Mouse (Mus musculus): ENCODE measurements around the gene Tmtc2.

The Tmtc2 gene

DNA sequence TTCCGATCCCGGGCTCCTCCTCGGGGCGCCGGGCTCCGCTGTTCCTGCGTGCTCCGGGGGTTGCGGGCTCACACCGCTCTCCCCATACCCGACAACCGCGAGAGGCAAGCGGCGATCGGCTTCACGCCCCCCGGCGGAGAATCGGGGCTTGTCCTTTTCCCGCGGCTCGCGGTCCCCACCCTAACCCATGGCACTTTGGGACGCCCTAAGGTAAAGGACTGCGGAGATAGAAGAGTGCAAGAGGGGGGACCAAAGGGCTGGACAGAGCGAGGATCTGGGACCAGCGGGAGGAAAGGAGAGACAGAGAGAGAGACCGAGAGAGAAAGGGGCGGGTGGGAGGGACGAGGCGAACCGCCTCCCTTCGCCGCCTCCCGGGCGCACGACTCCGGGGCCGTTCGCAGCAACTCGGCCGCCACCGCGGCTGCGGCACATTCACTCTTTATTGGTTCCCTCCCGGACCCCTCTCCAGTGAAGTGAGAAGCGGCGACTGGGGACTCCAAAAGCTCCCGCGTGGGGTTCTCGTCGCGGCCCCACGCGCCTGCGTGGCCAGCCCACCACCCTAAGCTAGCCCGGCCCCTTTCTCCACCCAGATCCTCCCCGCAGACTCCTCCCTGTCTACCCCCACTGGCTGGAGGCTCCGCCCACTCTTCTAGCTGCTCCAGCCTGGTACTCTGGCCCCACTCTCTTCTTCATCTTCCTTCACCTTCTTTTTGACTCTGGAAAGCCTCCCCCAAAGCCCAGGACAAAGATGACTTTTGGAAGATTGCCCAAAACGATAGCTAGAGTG is at the start of gene Tmtc2:
Gene Tmtc2 (minus strand): TSS at position 544 of the 787 bp plus-strand sequence.
- DNase-seq (ENCODE audit: low spot score in 2 of 2), result peak; percentile 87 to 91

DNA sequence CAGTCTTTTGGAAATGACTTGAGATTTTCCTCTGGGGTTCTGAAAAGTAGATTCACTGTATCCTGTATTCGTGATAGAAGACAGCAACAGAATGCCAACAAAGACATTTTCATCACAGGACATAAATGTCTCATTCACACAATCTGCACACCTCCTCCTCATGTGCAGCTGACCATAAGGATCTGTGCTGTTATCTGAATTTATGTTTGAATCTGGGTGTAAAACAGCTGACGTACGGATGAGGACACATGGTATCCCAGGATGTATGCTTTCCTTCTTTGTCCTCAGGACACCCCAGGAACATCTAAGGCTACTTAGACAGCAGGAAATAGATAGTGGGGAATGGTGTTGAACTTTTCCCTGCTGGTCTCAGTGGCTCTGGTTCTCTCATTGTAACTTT is 37.9 kb upstream of the Tmtc2 start:
- peak in 1 of 2 experiments; percentile 8 for DNase-seq (ENCODE audit: low spot score in 2 of 2)

DNA sequence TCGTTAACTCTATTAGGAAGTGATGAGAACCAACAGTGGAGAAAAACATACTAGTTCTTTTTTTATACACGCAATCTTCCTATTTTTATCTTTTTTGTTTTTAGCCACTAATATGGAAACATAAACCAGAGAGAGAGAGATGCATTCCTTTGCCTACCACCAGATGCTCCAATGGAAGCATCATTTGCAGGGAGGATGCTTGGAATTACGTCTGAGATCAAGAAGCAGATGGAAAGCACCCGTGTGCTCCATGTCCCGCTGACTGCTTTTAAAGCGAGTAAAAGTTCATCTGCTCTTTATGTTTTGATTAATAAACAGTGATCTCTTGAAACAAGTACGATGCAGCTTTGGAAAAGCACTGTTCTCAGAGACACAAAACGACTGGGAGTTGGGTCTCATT is 24.6 kb upstream of the Tmtc2 start:
- DNase-seq (ENCODE audit: low spot score in 2 of 2), result no peak

DNA sequence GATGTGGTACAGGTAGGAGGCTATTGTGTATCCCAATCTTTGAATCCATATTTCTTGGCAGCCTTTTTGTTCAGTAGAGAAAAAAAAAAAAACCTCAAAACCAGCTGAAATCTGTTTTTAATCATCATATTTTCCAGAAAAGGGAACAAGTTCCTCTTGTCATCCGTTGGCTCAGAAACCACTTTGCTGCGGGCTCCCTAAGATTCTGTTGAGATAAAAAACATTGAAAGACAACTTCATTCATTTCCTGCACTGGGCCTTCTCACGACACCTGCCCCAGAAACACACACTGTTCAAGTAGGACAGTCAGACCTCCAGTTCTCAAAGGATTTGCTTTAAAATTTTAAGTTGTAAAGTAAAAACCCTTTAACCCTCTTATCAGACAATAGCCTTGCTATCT is 23.0 kb upstream of the Tmtc2 start:
- DNase-seq (ENCODE audit: low spot score in 2 of 2), result no peak

DNA sequence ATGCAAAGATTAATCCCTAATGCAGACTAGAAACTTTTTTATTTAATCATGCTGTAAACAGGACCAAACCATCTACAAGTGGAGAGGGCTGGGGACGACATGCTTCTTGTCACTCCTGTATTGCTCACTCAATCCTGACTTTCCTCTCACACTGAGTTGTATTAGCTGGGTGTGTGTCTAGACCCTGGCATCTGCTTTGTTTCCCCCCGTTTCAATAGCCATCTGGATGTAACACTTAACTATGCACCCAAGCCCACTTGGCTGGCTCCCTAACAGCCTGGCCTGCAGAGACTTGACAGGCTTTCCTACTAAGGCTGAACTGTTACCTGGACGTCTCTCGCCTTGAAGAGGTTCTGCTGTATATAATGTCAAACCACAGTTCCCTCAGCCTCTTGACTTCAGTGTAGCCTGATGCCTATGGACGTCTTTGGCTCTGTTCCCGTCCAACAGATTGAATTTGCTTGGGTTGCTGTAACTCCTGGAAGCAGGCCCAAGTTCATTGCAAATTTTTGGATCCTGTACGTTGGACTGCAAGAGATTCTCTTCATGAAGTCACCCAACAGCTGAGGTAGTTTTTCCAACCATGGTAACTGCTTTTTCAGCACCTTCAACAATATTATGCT is 21.3 kb upstream of the Tmtc2 start:
- no peak for DNase-seq (ENCODE audit: low spot score in 2 of 2)

DNA sequence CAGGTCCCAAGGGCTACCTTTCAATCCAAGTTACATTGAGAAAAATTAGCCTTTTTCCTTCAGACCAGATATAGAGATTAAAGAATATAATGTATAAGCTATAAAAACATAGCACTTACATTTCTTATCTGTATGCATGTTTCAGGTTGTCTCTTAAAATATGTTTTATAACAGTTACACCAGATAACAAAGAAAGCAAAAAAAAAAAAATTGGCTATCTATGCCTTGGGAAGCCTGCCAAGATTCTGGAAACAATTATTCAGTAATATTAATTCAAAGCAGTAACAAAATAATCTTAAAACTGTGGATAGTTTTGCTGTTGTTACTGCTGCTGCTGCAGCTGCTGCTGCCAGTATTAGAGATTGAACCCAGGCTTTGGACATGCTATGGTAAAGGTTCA is 13.9 kb upstream of the Tmtc2 start:
- DNase-seq (ENCODE audit: low spot score in 2 of 2), result no peak

DNA sequence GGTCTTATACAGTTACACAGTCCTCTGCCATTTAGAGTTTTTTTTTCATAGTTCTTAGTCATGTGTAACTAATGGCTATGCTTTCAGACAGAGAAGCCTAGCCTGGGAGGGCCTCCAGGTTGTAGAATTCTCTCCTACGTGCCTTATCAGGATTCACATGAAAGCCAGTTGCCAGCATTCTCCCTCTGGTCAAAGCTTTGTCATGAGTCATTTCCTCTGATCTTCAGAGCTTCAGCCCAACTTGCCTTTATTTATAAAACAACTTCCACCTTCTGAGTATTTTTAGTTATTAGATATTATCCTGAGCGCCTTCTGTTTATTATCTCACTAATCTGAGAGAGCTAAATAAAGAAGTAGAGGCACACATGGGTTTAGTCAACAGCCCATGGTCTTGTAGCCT is 5.1 kb upstream of the Tmtc2 start:
- DNase-seq (ENCODE audit: low spot score in 2 of 2), result no peak

DNA sequence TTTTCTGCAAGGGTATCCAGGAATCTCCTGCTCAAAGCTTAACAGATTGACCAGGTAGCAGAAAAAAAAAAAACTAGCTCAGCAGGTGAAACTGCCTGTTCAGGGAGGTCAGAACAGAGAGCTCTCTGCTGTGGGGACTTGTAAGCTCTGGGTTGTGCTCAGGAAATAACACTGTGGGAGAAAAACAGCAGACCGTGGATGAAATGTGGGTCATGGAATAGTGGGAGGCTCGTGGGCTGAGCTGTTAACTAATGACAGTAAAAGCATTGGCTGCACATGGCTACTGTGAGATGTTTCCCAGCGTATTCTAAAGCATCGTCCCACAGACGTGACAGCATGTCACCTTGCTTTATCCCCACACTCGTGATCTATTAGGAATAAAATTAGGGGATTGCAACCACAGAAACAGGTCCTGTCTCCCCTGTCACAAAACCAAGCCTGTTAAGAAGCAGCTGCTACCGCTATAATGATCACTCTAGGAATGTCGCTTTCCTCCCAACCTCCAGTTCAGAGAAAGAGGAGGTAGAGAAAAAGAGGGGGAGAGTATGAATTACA is 4.1 kb upstream of the Tmtc2 start:
- peak in 1 of 2 experiments; percentile 43 for DNase-seq (ENCODE audit: low spot score in 2 of 2)

DNA sequence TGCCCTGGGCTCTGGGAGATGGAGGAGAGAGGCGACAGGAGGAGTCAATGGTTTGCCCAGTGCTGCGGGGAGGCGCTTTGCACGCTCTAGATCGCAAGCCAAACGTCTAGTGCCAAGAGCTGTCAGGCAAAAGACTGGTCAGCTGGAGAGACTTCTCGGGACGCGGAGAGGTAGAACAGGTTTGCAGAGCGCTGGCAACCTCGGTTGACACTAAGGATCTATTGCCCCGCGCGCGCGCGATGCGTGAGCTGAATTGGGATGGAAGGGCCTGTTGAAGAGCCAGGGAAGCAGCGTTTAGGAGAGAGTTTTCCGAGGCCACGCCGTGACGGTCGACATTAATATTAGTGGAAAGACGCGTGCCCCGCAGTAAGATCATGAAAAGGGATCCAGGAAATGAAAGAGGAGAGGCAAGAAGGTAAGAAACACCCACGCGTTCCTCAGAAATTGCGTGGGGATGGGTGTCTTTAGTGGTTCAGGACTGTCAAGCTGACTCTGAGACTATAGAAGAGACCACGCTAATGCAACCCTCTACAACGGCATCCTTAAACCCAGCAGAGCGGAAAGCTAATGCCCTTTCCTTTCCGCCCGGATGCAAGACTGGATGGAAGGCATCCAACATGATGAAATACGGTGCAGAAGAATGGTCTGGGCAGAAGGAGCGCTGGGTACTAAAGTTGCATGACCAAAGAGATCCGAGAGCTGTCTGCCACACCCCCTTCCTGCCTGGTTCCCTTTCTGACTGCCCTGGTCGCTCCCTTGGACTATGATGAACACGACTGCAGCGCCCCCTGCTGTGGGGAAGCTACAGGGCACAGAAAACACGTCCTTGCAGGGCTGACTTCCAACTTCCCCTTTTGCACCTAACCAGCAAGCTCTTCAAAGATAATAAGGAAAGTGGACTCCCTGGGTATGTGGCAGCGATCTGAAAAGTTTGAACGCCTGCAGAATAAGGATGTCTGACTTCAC is 727 bp upstream of the Tmtc2 start:
- DNase-seq (ENCODE audit: low spot score in 2 of 2), result peak; percentile 94 to 95

DNA sequence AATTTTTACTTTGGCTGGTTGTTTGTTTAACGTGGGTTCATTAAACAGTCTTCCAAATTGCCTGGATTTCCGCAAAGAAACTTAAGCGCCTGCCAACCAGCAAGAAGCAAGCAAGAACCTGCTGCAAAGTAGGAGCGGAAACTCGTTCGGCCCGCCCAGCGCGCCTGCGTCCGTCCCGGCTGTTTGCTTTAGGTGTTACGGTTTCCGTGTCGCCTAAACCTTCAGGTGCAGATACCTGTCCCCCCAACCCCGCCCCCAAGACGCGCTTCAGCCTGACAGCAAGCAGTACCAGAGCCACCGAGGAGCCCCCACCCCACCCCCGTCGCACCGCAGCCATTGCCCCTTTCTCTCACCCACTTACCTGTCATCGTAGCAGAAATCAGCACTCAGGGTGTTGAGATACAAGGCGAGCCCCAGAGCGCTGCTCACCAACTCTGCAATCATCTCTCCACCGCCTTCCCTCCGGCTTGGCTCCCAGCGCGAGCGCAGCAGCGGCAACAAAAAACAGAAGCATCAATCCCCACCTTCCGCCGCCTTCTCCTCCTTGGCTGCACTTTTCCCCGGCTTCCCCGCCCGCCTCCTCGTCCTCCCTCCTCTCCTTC is 844 bp downstream of the Tmtc2 start:
- DNase-seq (ENCODE audit: low spot score in 2 of 2), result peak in 1 of 2 experiments; percentile 71

DNA sequence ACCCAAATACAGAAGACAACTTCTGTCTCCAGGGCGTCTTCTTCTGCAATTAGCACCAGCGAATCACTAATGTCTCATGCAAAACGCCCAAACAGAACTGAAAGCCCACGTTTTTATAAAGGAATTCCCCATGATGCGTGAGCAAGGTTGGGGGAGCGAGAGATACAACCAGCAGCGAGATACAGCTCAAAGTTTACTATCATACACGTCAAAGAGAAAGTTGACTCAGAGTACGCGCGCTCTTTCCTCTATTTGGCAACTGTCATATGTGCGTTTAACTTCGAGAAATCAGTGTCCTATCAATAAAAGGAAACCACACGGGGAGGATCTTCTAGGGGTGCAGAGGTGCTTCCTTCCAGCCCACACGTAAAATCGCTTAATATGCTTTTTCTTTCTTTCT is 1.4 kb downstream of the Tmtc2 start:
- no peak for DNase-seq (ENCODE audit: low spot score in 2 of 2)

DNA sequence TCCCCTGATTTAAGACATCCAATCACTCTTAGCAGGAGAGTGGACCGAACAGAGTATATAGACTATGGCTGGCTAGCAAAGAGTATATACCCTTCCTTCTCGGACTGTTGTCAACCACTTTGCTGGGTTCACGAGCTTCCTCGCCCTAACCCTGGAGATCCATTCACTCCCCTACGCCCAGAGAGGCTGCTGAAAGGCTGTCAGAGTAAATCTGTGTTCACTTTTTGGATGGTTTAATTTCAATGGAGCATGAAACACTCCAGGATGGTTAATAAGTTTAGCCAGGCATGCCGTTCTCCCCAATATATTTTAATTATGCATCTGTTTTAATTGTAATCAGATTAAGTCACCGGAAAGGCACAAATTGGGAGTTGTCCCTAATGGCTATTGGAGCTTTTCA is 1.9 kb downstream of the Tmtc2 start:
- DNase-seq (ENCODE audit: low spot score in 2 of 2), result no peak

DNA sequence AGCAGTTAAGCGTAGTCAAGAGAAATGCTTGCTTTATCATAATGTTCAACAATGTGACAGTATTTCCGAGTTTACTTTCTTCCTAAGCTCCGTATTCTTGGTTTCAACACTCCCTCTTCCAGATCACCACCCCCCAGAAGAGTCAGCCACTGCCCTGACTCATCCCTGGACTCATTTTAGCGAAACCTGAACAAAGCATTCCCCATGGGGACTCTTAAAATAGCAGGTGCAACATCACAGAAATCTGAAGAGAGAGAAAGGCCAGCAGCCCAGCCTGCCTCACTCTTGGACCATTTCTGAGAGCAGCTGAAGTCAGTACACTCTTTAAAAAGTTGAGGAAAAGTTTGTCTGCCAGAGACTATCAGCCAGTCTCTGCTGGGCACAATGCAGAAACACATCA is 2.4 kb downstream of the Tmtc2 start:
- no peak for DNase-seq (ENCODE audit: low spot score in 2 of 2)

DNA sequence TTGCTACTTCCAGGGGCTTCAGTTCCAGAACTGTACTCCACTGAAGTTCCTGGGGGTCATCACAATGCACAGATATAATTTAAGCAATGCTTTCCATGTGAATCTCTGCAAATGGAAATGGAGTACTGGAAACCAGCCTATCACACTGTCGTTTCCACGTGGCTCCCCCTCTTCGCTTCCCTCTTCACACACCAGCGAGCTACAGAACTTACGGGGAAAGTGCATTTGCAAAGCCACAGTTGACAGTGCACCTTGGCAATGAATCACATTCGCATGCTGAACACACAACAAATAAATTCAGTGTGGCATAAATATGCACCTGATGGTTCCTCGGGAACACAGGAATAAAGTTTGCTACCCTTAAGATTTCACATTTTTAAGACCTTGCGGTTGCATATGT is 3.2 kb downstream of the Tmtc2 start:
- DNase-seq (ENCODE audit: low spot score in 2 of 2), result no peak

DNA sequence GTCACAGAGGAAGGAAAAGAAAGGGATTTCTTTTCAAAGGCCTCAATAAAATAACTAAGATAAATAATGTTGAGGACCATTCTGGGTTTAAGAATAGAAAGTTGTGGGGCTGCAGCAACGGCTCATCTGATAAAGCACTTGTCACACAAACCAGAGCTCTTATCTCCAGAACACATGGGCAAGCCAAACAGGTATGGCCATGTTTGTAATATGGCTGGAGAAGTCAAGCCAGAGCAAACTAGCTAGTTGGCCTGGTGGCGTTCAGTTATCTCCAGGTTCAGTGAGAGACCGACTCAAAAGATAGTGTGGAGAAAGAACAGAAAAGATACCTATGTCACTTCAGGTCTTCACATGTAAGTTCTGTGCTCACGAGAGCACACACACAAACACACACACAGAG is 4.7 kb downstream of the Tmtc2 start:
- DNase-seq (ENCODE audit: low spot score in 2 of 2), result no peak

DNA sequence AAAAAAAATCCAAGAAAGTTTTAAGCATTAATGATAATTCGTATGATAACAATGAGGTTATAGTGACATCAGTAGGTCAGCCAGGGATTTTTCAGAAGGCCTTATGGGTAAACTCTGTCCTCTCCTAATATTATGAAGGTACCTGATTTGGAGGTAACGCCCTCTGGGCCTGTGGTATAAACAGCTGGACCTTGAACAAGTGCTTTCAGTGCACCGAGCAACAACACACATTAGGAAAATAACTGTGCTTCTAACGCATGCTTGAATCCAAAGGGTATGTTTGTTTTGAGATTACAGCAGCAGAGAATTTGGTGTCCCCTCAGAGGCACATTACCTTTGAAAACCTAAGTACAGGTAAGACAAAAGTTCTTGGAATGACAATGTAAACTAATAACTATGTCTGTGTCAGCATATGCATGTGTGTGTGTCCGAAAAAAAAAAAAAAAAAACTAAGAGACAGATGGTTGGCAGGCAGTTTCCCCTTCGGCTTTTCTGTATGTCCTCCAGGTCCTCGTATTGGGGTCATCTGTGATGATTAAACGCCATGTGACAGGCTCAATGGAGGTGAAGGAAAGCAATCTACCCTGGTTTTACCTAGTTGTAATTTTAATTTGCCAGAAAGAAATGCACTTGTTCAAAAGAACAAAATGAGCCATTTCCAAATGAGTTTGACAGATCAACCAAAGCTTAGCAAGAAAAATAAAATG is 6.3 kb downstream of the Tmtc2 start:
- no peak for DNase-seq (ENCODE audit: low spot score in 2 of 2)

DNA sequence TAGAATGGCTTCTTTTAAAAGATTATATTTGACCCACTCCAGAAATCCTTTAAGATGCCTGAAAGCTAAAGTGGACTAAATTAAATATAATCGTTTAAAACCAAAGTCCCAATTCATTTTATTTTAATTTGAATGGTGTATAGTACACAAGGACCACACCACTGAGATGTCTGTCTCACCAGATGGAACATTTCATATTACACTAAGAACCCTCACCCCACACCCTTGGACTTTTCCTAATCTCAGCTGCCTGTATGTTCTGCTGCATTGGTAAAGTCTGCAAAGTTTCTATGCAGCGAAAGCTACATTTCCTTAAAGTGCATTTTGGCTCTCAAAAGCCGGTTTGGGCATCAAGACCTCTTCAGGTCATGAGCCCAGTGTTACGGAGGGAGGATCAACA is 12.7 kb downstream of the Tmtc2 start:
- DNase-seq (ENCODE audit: low spot score in 2 of 2), result no peak

DNA sequence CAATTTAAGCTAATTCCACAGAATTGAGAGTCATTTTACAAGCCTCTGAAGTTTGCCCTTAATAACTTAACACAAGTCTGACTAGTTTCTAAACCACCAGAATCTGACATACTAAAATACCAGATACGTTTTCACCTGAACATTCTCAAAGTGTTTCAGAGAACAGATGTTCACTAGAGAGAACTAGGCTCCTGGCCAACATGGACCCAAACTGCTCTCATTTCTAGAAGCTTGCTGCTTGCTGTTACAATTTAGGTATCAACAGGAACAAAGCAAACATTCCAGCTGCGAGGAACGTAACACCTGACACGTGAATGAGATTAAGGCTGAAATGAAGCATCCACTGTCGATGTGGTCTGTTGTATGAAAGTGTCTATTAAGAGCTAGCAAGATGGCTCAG is 16.7 kb downstream of the Tmtc2 start:
- no peak for DNase-seq (ENCODE audit: low spot score in 2 of 2)

DNA sequence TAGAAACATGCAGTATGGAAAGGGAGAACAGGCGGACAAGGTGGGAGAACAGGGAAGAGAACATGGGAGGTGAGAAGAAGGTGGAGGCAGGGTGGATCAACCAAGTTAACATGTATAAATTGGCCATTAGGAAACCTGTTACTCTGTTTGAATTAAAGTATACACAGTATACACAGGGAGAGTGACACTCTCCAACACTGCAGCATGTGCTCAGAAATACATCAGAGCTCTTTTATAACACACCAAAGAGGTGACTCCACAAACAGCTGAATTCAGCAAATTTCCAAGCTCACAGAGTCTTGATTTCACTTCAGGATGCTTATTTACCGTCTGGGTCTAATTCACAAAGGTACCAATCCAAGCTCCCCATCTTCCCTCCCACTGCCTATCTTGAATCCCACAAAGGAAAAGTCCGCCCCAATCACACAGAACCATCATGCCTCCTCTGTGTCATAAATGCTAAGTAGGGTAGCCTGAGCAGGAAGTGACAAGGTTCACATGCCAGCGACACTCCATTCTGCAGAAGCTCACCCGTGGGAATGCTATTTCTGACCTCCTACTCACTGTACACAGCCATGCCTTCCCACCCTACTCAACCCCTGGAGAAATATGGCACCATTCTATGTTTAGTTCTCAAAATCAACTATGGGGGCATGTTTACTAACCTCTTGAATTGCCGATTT is 17.2 kb downstream of the Tmtc2 start:
- no peak for DNase-seq (ENCODE audit: low spot score in 2 of 2)

DNA sequence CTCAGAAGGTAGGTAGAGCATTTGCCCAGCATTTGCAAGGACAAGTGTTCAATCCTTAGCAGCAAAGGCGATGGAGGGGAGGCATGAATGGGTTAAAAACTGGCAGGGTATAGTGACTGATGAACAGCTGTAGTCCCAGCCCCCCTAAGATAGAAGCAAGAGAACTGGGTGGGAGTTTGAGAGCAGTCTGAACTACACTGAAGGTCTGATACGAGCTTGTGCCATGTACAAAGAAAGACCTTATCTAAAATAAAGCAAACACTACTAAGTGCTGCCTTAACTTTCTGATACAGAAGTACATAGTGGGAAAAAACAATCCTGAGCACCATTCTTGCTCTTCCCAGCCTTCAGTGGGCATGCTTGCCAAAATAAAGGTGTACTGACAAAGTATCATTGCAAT is 20.1 kb downstream of the Tmtc2 start:
- DNase-seq (ENCODE audit: low spot score in 2 of 2), result no peak
